Mouse (Mus musculus) cerebellum, postnatal 10 days (tissue): ENCODE results near the gene Rgsl1.
"Not testable (repeated sequence)": the region's sequence is repeated elsewhere in the genome, so short reads cannot be mapped to it uniquely, and the experiment has no call there.

Source experiments
- DNase-seq, 2 experiments: peaks; one replicate each; pipeline ENCODE4 v3.0.0; 2021; ENCODE audit warnings: mixed read lengths in 2 of 2

The Rgsl1 gene

DNA sequence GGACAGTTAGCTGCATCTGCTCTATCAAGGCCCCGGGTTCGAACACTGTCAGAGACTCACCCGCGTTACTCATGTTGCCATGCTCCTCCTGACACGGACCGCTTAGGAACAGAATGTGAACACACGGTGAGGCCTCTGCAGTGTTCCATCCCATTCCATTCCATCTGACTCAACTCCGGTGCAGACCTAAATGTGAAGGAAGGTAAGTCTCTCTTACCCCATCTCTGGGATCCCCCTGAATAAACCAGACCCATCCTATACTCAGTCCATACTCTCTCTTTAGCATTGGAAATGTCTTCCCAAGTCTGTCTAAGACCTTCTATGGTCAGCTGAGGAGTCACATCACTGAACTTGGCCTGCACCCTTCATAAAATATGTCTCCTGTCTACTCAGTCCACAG, at the start of gene Rgsl1:
Gene Rgsl1, minus strand, starts transcription at position 101 of the 400 bp plus-strand sequence.
- DNase-seq: no peak

DNA sequence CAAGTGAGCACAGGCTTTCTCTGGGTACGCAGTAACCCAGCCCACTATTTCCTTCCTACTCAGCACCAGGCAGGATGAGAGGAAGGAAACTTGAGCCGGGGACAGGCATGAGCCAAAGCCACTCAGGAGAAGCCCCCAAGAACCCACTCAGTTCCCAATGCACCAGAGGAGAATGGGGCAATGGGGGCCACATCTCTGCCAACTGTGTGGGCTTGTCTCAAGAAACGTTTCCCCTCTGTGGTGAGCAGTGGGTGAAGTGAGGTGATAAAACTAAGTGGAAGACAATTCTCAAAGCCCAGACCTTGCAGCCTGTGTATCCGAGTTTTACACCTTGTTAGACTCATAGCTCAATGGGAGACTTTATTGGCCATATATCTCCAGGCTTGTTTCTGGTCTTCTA, 47.5 kb upstream of the Rgsl1 start, which contains the start of gene Teddm1a:
Gene Teddm1a, plus strand, starts transcription at position 301 of the 400 bp plus-strand sequence.
- no peak for DNase-seq

DNA sequence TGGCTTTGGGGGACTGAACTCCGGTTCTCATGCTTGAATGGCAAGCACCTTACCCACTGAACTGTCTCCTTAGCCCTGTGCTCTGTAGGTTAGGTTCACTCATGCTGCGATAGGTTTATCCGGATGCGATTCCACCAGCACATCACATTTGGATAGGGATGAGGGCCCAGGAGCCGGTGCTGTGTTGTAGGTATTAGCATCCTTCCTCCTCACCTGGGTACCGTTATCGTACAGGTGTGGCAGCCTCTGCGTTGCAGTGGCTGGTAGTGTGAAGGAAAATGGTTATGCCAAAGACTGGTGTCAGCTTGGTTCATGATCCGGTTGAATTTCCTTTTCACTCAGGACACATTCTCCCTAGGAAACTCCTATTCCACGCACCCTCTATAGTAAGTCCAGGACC, 46.2 kb upstream of the Rgsl1 start:
- DNase-seq: no peak

DNA sequence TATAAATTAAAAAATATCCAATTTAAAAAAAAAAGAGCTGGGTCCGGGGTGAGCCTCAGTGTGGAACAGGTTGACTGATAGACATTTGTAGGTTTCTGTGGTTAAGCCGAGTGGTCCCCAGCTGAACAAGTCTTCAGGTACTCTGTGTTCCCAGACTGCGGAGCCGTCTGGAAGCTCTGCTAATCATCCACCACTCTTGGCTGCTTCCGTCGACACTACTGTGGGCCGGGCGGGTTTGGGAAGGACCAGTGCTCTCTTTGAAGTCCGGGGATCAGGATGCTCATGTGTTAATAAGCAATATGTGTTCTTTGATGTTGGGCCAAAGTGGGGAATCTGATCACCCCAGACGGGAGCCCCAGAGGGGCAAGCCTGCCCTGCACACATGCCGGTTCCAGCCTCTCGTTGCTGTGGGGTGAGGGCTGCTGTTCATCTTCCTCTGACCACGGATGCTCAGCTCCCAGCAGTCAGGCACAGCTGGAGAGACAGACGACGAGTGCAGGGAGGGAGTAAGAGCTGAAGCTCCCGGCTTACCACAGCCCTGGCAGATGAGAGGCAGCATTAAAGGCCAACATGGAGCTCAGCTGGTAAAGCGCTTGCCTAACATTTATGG, 42.2 kb upstream of the Rgsl1 start:
- DNase-seq: no peak

DNA sequence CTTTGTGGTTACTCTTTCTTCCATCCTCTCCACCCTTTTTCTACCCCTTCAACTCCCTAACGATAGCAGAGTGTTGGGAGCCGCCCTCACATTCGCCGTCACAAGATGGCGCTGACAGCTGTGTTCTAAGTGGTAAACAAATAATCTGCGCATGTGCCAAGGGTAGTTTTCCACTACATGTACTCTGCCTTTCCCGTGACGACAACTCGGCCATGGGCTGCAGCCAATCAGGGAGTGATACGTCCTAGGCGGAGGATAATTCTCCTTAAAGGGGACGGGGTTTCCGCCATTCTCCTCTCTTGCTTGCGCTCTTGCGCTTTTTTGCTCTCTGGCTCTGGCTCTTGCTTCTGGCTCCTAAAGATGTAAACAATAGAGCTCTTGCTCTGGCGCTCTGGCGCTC, 36.4 kb upstream of the Rgsl1 start:
- DNase-seq: not testable (repeated sequence)

GRCm38 (mm10) chr1:153874045-153874444, 30.1 kb upstream of the Rgsl1 start, which contains the start of gene Teddm1b:
Gene Teddm1b, plus strand, starts transcription at chr1:153874345.
- DNase-seq: no peak

- peak; percentile 47 to 54 for DNase-seq
Measured at GRCm38 (mm10) chr1:153855946-153856345, 12.0 kb upstream of the Rgsl1 start.

DNA sequence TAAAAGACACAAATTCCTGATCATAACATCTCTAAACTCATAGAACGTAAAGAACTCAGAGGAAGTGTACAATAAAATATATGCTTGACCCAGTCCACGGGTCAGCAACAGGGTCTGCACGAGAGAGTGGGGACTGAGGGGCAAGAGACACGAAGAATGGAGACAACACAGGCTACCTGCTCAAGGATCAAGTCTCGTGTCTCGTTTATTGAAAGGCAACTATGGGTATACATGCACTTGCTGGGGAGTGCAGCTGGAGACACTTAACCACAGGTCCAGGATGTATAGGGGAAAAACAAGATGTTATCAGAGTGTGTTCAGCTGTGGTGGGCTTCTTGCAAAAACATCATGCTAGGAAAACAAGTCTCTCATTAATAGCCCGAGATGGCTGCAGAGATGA, 8.8 kb upstream of the Rgsl1 start:
- DNase-seq: not testable (repeated sequence)

GRCm38 (mm10) chr1:153846867-153847266, 2.9 kb upstream of the Rgsl1 start:
- peak; percentile 5 to 25 for DNase-seq

GRCm38 (mm10) chr1:153846420-153846819, 2.5 kb upstream of the Rgsl1 start:
- no peak for DNase-seq

GRCm38 (mm10) chr1:153842121-153842740, 1.7 kb downstream of the Rgsl1 start:
- no peak for DNase-seq

DNA sequence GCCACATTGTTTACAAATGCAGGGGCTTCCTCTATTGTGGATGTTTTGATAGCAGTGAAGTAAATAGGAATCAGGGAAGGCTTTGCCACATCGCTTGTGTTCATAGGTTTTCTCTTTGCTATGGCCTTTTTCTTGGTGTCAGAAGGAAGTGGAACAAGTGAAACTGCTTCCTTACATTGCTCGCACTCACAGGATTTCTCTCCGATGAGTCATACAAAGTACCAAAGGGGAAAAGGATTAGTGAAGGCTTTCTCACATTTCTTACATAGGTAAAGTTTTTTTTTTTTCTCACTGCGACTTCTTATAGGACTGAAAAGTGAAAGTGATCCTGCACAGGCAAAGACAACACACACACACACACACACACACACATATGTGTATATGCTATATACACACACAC, 7.9 kb downstream of the Rgsl1 start:
- no peak for DNase-seq

DNA sequence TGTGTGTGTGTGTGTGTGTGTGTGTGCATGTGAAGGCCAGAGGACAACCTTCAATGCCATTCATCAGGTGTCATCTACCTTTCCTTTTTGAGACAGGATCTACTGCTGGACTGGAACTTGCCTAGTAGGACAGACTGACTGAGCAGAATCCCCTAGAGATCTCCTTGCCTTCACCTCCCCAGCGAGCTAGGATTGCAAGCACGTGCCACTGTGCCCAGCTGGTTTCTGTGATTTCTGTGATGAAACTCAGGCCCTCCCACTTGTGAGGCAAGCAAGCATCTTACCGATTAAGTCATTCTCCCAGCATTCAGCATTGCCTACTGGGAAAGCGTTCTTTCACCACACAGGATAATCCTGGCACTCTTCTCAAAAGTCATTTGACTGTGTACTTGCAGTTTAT, 13.2 kb downstream of the Rgsl1 start:
- no peak for DNase-seq

DNA sequence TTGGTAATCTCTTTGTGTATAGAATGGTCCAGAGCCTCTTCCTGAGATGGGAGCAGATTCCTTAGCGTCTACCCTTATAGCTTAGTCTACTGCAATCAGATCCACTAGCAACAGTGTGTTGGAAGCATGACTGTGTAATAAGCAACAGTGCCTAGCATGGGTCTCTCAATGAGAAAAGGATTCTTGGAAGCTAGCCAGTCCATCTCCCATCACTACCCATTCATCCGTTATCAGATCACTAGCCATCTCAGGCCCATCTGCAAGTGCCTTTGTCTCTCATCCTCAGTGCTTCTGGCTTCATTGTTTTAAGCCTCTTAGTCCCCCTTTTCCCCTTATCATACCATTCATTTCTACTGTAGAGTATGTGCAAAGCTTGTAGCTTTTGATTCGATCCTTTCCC, 23.7 kb downstream of the Rgsl1 start:
- DNase-seq: peak; percentile 20 to 64

DNA sequence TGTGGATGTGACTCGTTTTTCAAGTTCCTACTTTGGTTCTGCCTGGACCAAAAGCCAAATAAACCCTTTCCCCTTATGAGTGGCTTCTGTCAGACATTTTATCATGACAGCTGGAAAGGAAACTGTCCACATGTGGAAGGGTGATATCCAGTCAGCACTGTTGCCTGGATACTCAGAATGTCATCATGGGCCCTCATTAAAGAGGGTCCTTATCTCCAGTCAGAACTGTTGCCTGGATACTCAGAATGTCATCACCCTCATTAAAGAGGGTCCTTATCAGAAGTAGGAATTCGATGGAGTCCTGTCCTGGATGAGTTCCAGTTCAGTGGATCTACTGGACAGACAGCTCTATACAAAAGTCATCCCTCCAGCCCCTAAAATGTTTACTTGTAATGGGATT, 29.7 kb downstream of the Rgsl1 start:
- no peak for DNase-seq

- peak; percentile 72 to 78 for DNase-seq
Measured at GRCm38 (mm10) chr1:153807390-153807993, 36.5 kb downstream of the Rgsl1 start.

- no peak for DNase-seq
Measured at GRCm38 (mm10) chr1:153803530-153803929, 40.4 kb downstream of the Rgsl1 start.

DNA sequence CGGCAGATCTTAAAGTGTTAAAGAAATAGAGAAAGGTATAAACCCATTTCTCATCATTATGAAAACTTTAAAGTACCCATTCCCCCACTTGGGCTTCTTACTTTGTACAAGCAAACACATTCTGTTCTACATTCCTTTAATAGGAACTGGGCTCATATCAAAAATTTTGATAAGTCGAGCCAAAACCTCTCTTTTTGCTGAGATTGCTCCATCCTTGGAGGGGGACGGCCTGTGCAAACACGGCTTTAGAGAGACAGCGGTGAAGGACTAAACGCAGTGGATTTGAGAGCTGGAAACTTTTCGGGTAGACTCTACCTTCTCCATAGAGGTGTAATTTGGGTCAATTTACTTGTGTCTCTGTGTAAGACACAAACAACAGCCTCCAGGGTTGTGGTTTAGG, 41.3 kb downstream of the Rgsl1 start:
- no peak for DNase-seq

GRCm38 (mm10) chr1:153794241-153794640, 49.7 kb downstream of the Rgsl1 start:
- DNase-seq: no peak

- DNase-seq: no peak
Measured at GRCm38 (mm10) chr1:153790708-153791107, 53.2 kb downstream of the Rgsl1 start.

DNA sequence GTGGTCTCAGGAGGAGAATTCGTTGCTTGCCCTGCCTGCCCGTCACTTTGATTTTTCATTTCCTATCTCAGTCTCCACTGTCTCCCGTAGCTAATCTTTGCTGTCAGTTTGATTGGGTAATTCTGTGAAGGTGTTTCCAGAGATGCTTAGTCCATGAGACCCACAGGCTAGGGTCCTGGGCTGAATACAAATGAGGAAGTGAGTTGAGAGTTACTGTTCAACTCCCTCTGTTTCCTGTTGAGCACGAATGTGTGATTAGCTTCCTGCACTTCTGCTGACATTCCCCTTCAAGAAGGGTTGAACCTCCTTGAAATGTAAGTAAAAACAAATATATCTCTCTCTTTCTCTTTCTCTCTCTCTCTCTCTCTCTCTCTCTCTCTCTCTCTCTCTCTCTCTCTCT, 58.3 kb downstream of the Rgsl1 start:
- no peak for DNase-seq

DNA sequence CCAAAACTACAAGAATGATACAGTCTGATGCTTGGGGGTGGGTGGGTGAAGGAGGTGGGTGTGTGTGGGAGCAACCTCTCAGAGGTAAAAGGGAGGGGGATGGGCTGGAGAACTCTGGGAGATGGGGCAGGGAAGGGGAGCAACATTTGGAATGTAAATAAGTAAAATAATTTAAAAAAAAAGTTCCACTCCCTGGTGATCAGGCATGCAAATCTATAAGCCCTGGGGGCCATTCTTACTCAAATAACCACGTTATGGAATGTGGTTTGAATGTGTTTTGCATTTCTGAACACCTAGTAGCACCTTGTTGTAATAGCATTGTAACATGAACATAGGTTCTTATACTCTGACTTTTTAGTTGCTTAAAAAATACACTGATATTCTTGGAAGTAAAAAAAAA, 60.6 kb downstream of the Rgsl1 start:
- no peak for DNase-seq

GRCm38 (mm10) chr1:153778205-153778604, 65.7 kb downstream of the Rgsl1 start:
- DNase-seq: no peak

DNA sequence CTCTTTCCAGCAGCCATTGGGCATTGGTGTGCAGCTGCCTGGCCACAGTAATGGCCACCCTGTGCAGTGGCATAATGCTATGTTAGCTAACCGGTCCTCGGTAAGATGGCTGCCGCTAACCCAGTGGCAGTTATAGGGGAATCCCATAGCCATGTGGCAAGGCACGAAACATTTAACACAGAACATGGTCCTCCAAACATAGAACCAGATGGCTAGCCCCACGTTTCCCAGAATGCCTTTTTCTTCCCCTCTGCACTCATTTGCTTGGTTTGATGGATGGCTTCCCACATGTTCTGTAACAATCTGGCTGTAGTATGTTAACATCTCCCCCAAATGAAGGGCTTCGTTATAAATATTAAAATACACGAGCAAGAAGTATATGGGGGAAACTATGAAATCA, 67.7 kb downstream of the Rgsl1 start:
- DNase-seq: no peak
